Mouse (Mus musculus) hindbrain, embryonic 15.5 days (tissue): ENCODE measurements around the gene Gpr152. TPM values are rescaled to one million over a fixed set of nuclear protein-coding genes. Genes with fewer than 3 reads are reported as not detected.
"Not testable (repeated sequence)": the region's sequence is repeated elsewhere in the genome, so short reads cannot be mapped to it uniquely, and the experiment has no call there.

Source experiments
- ATAC-seq: fragments of 200-750 bp; cut with Nextera tagmentation; 2 replicates; pipeline ENCODE4 v1.8.0; 2017; ENCODE audit warnings: low read depth, moderate number of reproducible peaks, moderate TSS enrichment; ENCODE audit not compliant: low FRiP score
- H3K27ac ChIP-seq: fragments of 300-500 bp; sonication (generic); replicated peaks from 2 replicates; pipeline ENCODE4 v1.5.1; 2015; ENCODE audit warnings: mild to moderate bottlenecking, inconsistent platforms
- H3K27me3 ChIP-seq: fragments of 300-500 bp; sonication (generic); 2 replicates; pipeline ENCODE4 v1.6.1; 2015; ENCODE audit warnings: control low read depth, inconsistent platforms
- H3K36me3 ChIP-seq: fragments of 300-500 bp; sonication (generic); 2 replicates; pipeline ENCODE4 v1.6.1; 2015; ENCODE audit warnings: control low read depth, inconsistent platforms
- H3K4me1 ChIP-seq: fragments of 300-500 bp; sonication (generic); replicated peaks from 2 replicates; pipeline ENCODE4 v1.6.1; 2015; ENCODE audit warnings: control low read depth, inconsistent platforms
- H3K4me2 ChIP-seq: fragments of 300-500 bp; sonication (generic); 2 replicates; pipeline ENCODE4 v1.6.1; 2015; ENCODE audit warnings: moderate library complexity, mild to moderate bottlenecking, inconsistent platforms
- H3K4me3 ChIP-seq: fragments of 300-500 bp; sonication (generic); 2 replicates; pipeline ENCODE4 v1.5.1; 2015; ENCODE audit warnings: mild to moderate bottlenecking, inconsistent platforms
- H3K9ac ChIP-seq: fragments of 300-500 bp; sonication (generic); 2 replicates; pipeline ENCODE4 v1.6.1; 2015; ENCODE audit warnings: inconsistent platforms
- H3K9me3 ChIP-seq: fragments of 300-500 bp; sonication (generic); 2 replicates; pipeline ENCODE4 v1.6.1; 2016; ENCODE audit warnings: control low read depth, inconsistent platforms
- WGBS: fragments of 180-500 bp; shearing (Covaris S2); methylation state at CpG from one replicate; pipeline ENCODE4 v1.1.7; 2015; 5-methylcytosine and 5-hydroxymethylcytosine counted together
- polyA plus RNA-seq: library from polyadenylated mRNA; unstranded; fragments of >200 nt; fragmentation: Nextera tagmentation; extraction: Ambion mirVana; gene quantifications from 2 replicates; pipeline ENCODE4 v1.2.1, GENCODE M21; 2015

Gene Gpr152
- polyA plus RNA-seq, 1 experiment from 2014 or later = 0.04 TPM

DNA sequence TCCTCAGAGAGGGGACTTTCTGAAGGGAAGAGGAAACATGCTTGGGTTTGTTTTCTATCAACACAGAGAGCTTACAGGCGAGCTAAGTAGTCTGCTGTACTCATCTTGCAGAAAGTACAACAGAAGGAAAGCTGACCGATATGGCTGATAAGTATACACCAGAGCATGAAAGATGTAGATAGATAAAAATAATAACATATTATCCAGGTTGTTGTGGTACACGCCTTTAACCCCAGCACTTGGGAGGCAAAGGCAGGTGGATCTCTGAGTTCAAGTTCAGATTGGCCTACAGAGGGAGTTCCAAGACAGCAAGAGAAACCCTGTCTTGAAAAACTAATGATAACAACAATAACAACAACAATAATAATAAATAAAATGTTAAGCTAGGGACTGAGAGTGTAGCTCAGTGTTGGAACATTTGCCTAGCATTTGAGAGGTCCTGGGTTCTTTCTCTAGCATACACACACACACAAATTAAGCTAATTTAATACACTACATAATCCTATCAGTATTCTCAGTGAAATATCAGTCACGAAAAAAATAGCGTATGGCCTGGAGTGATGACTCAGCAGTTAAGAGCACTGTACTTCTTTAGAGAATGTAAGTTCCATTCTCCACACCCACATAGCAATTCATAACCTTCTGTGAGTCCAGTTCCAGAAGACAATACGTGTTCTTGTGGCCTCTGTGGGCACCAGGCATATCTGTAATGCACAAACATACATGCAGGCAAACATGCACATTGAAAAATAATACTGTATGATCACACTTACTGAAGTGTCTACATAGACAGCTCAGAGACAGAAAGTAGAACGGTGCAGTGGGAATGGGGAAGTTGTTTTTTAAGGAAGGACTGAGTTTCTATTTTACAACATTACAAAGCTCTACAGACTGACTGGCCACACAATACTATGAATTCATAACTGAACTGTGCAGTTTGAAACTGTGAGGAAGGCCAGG, 16.9 kb upstream of the Gpr152 start:
- Histone ChIP-seq H3K4me1 (peaks cover 33% of the 10 kb centered on the region), H3K9ac (no peak overlapping the region), H3K27me3 (no peaks in the 10 kb centered on the region), H3K36me3 (0 out of 2 replicates have a peak, but pooled peaks cover 3% of the 10 kb centered on the region), H3K27ac (no peak overlapping the region), H3K4me2 (no peak overlapping the region), H3K9me3 (no peaks in the 10 kb centered on the region), H3K4me3 (no peak overlapping the region)
- 87% methylated on average over 7 of the region's 7 CpGs for WGBS
- no peak for ATAC-seq

DNA sequence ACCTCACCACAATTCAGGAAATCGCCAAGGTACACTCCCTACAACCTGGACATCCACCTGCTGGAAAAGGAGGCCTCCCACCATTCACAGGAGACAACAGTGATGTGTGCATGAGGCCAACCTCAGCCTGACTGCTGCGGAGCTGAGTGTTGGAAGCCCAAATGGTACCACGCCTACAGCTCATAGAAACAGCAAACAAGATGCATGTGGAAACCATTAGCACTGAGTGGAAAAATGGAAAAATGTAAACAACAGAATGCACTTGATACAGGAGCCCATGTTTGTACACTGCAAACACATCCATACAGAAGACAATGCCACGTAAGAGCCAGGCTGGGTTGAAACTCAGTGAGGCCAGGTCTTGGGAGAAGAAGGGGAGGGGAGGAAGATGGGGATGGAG, 15.2 kb upstream of the Gpr152 start:
- Histone ChIP-seq H3K36me3 (0 out of 2 replicates have a peak, but pooled peaks cover 4% of the 10 kb centered on the region), H3K27ac (no peak overlapping the region), H3K4me2 (0 out of 2 replicates have a peak overlapping the region, but pooled peaks have one; percentile 69), H3K4me1 (peaks cover 35% of the 10 kb centered on the region), H3K27me3 (no peaks in the 10 kb centered on the region), H3K9me3 (no peaks in the 10 kb centered on the region), H3K4me3 (no peak overlapping the region), H3K9ac (no peak overlapping the region)
- 83% methylated on average over 4 of the region's 4 CpGs for WGBS
- no peak for ATAC-seq

DNA sequence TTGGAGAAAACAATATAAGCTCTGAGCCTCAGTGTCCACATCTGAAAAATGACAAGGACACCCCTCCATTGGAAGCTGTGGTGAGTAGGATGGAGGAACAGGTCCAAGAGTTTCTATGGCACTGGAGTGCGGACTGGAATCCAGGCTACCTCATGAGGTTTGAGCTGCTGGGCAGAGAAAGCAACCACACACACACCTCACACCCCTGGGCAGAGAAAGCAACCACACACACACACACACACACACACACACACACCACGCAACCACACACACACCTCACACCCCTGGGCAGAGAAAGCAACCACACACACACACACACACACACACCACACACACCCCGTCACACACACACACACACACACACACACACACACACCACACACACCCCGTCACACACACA, 14.3 kb upstream of the Gpr152 start:
- Histone ChIP-seq H3K4me1 (peaks cover 33% of the 10 kb centered on the region), H3K27ac (peak overlapping the region; percentile 77), H3K4me2 (peak overlapping the region; percentile 69), H3K9ac (peak overlapping the region; percentile 84; the same call in 1 of the 2 replicates), H3K36me3 (peaks cover 12% of the 10 kb centered on the region), H3K4me3 (peak overlapping the region; percentile 72)
- H3K9me3 ChIP-seq, H3K27me3 ChIP-seq: not testable (repeated sequence)
- WGBS = 9% methylated on average over 3 of the region's 4 CpGs
- ATAC-seq = peak; percentile 21

DNA sequence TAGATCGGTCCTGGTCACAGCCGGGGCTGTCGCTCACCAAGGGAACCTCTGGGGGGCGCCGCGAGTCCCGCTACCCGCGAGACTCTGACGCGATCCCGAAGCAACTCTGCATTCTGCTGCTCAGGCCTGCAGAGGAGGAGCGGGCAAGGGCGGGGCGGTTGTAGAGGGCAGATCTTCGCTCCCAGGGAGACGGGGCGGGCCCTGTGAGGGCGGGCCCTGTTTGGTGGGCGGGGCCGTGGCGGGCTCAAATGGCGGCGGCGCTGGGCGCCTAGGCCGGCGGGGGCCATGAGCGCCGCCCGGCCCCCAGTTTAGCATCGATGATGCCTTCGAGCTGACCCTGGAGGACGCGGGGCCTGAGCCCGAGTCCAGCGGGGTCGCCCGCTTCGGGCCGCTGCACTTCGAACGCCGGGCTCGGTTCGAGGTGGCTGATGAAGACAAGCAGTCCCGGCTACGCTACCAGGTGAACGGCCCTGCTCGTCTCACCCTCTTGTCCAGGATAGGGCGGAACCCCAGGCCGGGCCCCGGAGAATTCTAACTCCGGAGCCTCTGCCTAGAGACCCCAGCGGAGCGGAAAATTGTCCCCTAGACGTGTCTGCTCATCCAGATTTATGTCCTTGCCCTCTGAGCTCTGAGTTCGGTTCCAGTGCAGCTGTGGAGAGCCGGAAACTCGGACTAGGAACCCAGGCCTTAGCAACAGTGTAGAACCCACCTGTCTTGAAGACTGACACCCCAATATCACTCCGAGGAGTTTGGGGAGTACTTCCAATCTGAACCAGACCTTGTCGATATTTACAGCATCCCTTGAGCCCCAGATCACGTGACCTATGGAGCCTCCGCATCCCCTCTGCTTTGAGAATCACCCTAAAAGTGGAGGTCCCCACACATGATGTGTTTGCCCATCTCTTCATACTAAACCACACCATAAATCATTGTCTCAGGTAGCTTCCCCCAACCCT, 13.6 kb upstream of the Gpr152 start, which contains the start of gene Aip:
Gene Aip, minus strand, starts transcription at position 118 of the 956 bp plus-strand sequence.
- H3K4me3 ChIP-seq = peak within 1 kb of the TSS; percentile 72
- under 1% methylated on average over 63 of the region's 64 CpGs for WGBS
- H3K36me3 ChIP-seq = peaks cover 12% of the 10 kb centered on the region
- H3K27me3 ChIP-seq = no peaks in the 10 kb centered on the region
- ATAC-seq = peak; percentile 92
- H3K4me1 ChIP-seq = peaks cover 26% of the 10 kb centered on the region
- H3K27ac ChIP-seq = peak within 1 kb of the TSS; percentile 77
- H3K4me2 ChIP-seq = peak within 1 kb of the TSS; percentile 69
- H3K9ac ChIP-seq = peak within 1 kb of the TSS; percentile 84
- H3K9me3 ChIP-seq = no peaks in the 10 kb centered on the region

DNA sequence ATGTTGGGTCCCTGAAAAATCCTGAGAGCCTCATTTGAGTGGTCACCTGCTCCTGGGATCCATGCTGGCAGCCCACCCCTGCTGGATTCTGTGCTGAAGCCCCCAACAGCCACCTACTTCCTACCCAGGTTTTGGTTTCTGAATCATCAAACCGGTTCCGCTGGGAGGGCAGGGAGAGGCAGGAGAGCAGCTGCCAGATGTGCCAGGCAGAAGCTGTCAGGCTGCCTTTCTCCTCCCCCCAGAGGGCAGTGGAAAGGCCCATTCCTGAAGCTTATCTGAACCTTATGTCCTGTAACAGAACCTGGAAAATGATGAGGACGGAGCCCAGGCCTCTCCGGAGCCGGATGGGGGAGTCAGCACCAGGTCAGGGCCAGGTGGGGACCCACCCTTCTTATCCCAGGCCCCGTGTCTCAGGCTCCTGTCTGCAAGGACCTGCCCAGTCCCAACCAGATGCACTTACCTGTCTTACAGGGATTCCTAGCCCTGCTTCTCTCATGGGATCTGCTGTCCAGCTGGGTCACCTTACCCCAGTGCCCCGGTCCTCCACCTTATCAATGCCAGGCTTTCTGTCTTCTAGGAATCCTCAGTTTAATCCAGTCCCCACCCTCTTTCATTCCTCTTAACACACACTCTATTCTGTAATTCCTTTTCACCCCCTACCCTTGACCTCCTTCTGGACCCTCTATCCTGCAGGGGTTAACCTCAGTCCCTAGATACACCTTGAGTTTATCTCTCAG, 12.7 kb upstream of the Gpr152 start:
- no peak for ATAC-seq
- Histone ChIP-seq H3K36me3 (peaks cover 19% of the 10 kb centered on the region), H3K27me3 (no peaks in the 10 kb centered on the region), H3K4me2 (peak overlapping the region; percentile 69), H3K9me3 (no peaks in the 10 kb centered on the region), H3K9ac (peak overlapping the region; percentile 84), H3K27ac (0 out of 2 replicates have a peak overlapping the region, but pooled peaks have one; percentile 77), H3K4me3 (peak overlapping the region; percentile 72), H3K4me1 (peaks cover 26% of the 10 kb centered on the region)
- WGBS = 71% methylated on average over 7 of the region's 7 CpGs

DNA sequence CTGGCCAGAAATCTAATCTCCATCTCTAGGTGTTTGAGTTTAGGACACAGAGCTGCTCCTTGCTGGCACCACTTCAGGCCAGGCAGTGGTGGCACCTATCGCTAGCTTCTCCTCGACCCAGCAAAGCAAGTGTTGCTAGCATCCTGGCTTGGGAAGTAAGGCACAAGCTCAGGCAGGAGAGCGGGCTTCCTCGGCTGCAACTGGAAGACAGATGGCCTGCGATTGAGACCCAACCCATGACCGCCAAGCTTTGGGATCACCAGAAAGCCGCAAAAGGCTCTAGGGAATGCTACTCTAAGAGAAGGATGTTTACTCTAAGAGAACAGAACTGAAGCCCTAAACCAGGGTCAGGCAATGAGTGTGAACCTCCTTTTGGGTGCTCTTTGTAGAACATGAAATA, 10.1 kb upstream of the Gpr152 start:
- Histone ChIP-seq H3K4me1 (peaks cover 24% of the 10 kb centered on the region), H3K27ac (no peak overlapping the region), H3K36me3 (peaks cover 27% of the 10 kb centered on the region), H3K9ac (no peak overlapping the region), H3K27me3 (no peaks in the 10 kb centered on the region), H3K4me3 (no peak overlapping the region), H3K9me3 (no peaks in the 10 kb centered on the region), H3K4me2 (no peak overlapping the region)
- no peak for ATAC-seq
- WGBS = 95% methylated on average over 7 of the region's 7 CpGs

DNA sequence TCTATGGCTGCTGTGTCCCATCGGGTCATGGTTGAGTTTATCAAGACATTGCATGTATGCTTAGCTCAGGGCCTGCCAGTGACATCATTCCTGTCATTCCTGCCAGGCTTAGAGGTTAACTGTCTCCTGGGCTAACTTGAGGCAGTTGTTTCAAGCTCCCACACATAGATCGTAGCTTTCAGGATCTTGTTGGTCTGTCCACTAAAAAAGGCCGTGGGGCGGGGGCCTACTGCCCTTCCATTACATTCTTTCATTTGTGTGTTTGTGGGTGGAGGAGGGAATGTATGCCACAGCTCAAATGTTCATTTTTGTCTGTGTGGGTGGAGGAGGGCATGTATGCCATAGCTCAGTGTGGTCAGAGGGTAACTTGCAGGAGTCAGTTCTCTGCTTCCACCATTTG, 9.5 kb upstream of the Gpr152 start:
- no peak for ATAC-seq
- Histone ChIP-seq H3K36me3 (peaks cover 27% of the 10 kb centered on the region), H3K9ac (no peak overlapping the region), H3K4me3 (no peak overlapping the region), H3K4me2 (no peak overlapping the region), H3K4me1 (peaks cover 18% of the 10 kb centered on the region), H3K9me3 (no peaks in the 10 kb centered on the region), H3K27me3 (no peaks in the 10 kb centered on the region), H3K27ac (no peak overlapping the region)
- WGBS = 86% methylated on average over 4 of the region's 4 CpGs

DNA sequence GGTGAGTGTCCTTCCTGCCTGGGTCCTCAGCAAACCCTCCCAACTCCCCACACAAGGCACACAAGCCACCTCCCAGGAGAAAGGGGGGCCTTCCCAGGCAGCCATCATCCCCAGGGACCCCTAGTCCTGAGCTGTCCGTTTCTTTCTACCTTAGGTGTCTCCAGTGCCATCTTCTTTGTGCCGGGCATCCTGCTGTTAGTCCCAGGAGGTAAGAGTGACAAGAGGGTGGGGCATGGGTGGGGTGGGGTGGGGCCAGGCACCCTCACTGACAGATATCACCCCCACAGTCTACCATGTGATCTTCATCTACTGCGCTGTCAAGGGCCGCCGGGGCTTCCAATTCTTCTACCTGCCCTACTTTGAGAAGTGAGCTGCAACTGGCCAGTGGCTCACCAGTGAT, 8.5 kb upstream of the Gpr152 start:
- peaks cover 27% of the 10 kb centered on the region for H3K36me3 ChIP-seq
- 93% methylated on average over 5 of the region's 5 CpGs for WGBS
- H3K4me2 ChIP-seq = no peak overlapping the region
- peaks cover 16% of the 10 kb centered on the region for H3K4me1 ChIP-seq
- H3K27me3 ChIP-seq = no peaks in the 10 kb centered on the region
- H3K9me3 ChIP-seq = no peaks in the 10 kb centered on the region
- no peak overlapping the region for H3K4me3 ChIP-seq
- ATAC-seq = no peak
- no peak overlapping the region for H3K9ac ChIP-seq
- H3K27ac ChIP-seq = no peak overlapping the region

DNA sequence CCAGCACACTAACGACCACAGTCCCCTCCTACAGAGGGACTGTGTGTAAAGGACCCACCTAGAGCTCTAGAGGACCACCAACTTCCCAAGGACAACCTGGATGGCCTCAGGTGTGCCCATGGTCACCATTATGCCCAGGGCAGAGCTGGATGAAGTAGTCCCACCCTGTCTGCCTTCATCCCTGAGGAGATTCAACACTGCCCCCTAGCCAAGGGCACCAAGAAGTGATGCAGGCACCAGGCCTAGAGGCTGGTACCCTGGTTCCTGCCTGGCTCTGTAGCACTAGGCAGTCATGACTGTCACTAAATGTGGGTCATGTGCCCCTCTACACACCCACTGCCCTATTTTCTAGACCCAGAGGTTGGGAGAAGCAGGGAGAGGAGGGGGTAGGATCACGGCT, 7.8 kb upstream of the Gpr152 start:
- Histone ChIP-seq H3K36me3 (peaks cover 27% of the 10 kb centered on the region), H3K4me1 (peaks cover 10% of the 10 kb centered on the region), H3K9ac (no peak overlapping the region), H3K27me3 (no peaks in the 10 kb centered on the region), H3K9me3 (no peaks in the 10 kb centered on the region), H3K4me3 (no peak overlapping the region), H3K4me2 (no peak overlapping the region), H3K27ac (no peak overlapping the region)
- ATAC-seq = no peak
- 84% methylated on average over 2 of the region's 2 CpGs for WGBS

DNA sequence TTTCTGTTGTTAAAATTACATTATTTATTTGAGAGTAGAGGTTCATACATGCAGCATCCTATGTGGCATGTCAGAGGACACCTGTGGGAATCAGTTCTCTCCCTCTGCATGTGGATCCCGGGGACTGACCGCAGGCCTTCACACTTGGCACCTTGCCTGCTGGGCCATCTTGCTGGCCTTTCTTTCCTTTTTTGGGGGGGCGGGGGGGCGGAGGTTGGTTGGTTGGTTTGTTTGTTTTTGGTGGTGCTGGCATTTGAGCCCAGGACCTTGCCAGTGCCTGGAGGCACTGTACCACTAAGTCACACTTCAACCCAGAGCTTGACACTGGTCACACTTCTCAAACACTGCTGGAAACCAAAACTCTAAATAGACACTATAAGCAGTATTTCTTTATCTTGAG, 5.2 kb upstream of the Gpr152 start:
- Histone ChIP-seq H3K9ac (no peak overlapping the region), H3K36me3 (peaks cover 23% of the 10 kb centered on the region), H3K9me3 (no peaks in the 10 kb centered on the region), H3K27me3 (no peaks in the 10 kb centered on the region), H3K4me2 (no peak overlapping the region), H3K27ac (no peak overlapping the region), H3K4me1 (0 out of 2 replicates have a peak, but pooled peaks cover 3% of the 10 kb centered on the region), H3K4me3 (no peak overlapping the region)
- WGBS = 87% methylated on average over 4 of the region's 4 CpGs
- no peak for ATAC-seq

DNA sequence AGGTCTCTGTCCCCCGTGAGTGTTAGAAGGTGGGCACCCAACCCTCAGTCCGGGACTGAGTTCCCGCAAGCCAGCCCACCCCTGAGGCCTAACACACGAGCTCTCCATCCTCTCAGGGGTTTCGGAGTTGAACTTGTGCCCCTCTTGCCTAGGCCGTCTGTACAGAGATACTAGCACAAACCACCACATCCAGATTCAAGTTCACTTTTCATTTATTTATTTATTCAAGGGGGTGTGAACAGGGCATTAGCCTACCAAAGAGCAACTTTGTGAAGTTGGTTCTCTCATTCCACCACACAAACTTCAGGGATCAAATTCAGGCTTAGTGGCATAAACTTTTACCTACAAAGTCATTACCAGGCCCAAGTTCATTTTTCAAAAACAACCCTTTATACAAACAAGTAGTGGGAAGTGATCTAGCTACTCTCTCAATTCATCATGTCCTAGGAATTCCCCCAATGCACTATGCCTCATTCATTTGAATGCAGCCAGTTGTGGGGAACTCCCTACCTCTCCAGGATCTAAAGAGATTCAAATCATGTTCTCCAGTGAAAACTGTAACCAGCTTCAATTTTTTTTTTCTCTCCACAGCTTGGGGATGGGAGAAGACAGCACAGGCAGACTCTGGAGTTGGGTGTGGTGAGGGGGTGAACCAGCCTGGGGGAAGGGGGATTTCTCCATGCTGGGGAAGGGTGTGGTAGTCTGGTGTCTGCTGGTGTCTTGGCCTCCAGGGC, 4.2 kb upstream of the Gpr152 start:
- not testable (repeated sequence) for H3K27ac ChIP-seq, H3K27me3 ChIP-seq, ATAC-seq, H3K9ac ChIP-seq, H3K9me3 ChIP-seq, H3K4me1 ChIP-seq, H3K4me2 ChIP-seq, H3K4me3 ChIP-seq
- 81% methylated on average over 6 of the region's 6 CpGs for WGBS
- peaks cover 15% of the 10 kb centered on the region for H3K36me3 ChIP-seq
